ENCODE assay signal across 9 mouse cellular contexts in genomic region chr16:20895734-20896133, GRCm38 (mm10).
DNase-seq lines count a peak whose midpoint lies in the region; ATAC-seq and TF ChIP-seq lines count a peak whose summit lies in the region.
"Had no signal": no experiment of that assay in that cellular context is flagged by ENCODE, and none has a peak within 500 bp of the region (broad histone marks: within the 10 kb centered on the region; RNA-seq: fewer than 3 reads in every experiment).

No protein-coding gene starts in this region.

- no peak for TF ChIP-seq EP300 in heart, adult 2 months (IDR thresholded peaks at IDR 0.05; ENCODE audit: insufficient read depth, low read depth, low read length)

- no peak for DNase-seq in heart, adult 2 months
- DNase-seq in heart, embryonic 10.5 days (ENCODE audit: low spot score), result no peak
- peak; percentile 4 for DNase-seq in right cerebral cortex, postnatal 25 days
- no peak for DNase-seq in right cerebral cortex, postnatal 14 days
- peak; percentile 22 for DNase-seq in embryo, embryonic 9.5 days (ENCODE audit: extremely low spot score)

- 24% methylated on average over 2 of the region's 2 CpGs for WGBS in heart, adult 2 months
- 53% methylated on average over 2 of the region's 2 CpGs for WGBS in heart, embryonic 10.5 days
- 48% methylated on average over 2 of the region's 2 CpGs for WGBS in stomach, embryonic 16.5 days
- 75% methylated on average over 2 of the region's 2 CpGs for WGBS in forebrain, embryonic 12.5 days

- intact Hi-C loops in heart, adult 2 months (cut with DNase I), result loop anchor here (2.0 kb wide), 1 partner anchor 91 kb away; no protein-coding TSS in a partner anchor

- peak; percentile 21; the same call in 1 of the 2 replicates for ATAC-seq in stomach, embryonic 16.5 days (ENCODE audit: insufficient read depth, low FRiP score)
- ATAC-seq in forebrain, embryonic 12.5 days (ENCODE audit: low FRiP score), result no peak
- ATAC-seq in erythroid progenitor cell, adult 5-6 weeks (replicated peaks; ENCODE audit: low FRiP score, poor library complexity, severe bottlenecking), result no peak

- no peak overlapping the region for H3K27ac ChIP-seq in heart, adult 2 months
- H3K27ac ChIP-seq in heart, embryonic 10.5 days, result no peak overlapping the region
- no peak overlapping the region for H3K27ac ChIP-seq in stomach, embryonic 16.5 days (ENCODE audit: low read length)
- no peak overlapping the region for H3K27ac ChIP-seq in forebrain, embryonic 12.5 days
- H3K27ac ChIP-seq: neural tube, embryonic 12.5 days had no signal

- H3K4me2 ChIP-seq in stomach, embryonic 16.5 days (ENCODE audit: low read depth, low read length), result no peak overlapping the region
- no peak overlapping the region for H3K4me2 ChIP-seq in forebrain, embryonic 12.5 days
- H3K4me2 ChIP-seq: neural tube, embryonic 12.5 days had no signal

- no peaks in the 10 kb centered on the region for H3K9me3 ChIP-seq in heart, embryonic 10.5 days
- H3K9me3 ChIP-seq in stomach, embryonic 16.5 days (replicated peaks; ENCODE audit: control insufficient read depth, low read length), result no peaks in the 10 kb centered on the region
- no peaks in the 10 kb centered on the region for H3K9me3 ChIP-seq in forebrain, embryonic 12.5 days
- H3K9me3 ChIP-seq: neural tube, embryonic 12.5 days had no signal

- no peak overlapping the region for H3K4me3 ChIP-seq in heart, adult 2 months
- no peak overlapping the region for H3K4me3 ChIP-seq in heart, embryonic 10.5 days
- no peak overlapping the region for H3K4me3 ChIP-seq in stomach, embryonic 16.5 days (replicated peaks; ENCODE audit: low read length)
- no peak overlapping the region for H3K4me3 ChIP-seq in forebrain, embryonic 12.5 days (replicated peaks)
- H3K4me3 ChIP-seq: neural tube, embryonic 12.5 days had no signal

- no peaks in the 10 kb centered on the region for H3K4me1 ChIP-seq in heart, adult 2 months (ENCODE audit: control insufficient read depth, insufficient read depth, low read length)
- H3K4me1 ChIP-seq in heart, embryonic 10.5 days, result no peaks in the 10 kb centered on the region
- H3K4me1 ChIP-seq in stomach, embryonic 16.5 days (ENCODE audit: control insufficient read depth, insufficient read depth, low read length), result no peaks in the 10 kb centered on the region
- H3K4me1 ChIP-seq in forebrain, embryonic 12.5 days, result no peaks in the 10 kb centered on the region
- H3K4me1 ChIP-seq: neural tube, embryonic 12.5 days had no signal

- no peaks in the 10 kb centered on the region for H3K27me3 ChIP-seq in heart, adult 2 months (ENCODE audit: control insufficient read depth, insufficient read depth, low read length)
- no peaks in the 10 kb centered on the region for H3K27me3 ChIP-seq in heart, embryonic 10.5 days (ENCODE audit: insufficient read depth, poor library complexity, severe bottlenecking)
- no peaks in the 10 kb centered on the region for H3K27me3 ChIP-seq in stomach, embryonic 16.5 days (ENCODE audit: control insufficient read depth, insufficient read depth, low read length)
- no peaks in the 10 kb centered on the region for H3K27me3 ChIP-seq in forebrain, embryonic 12.5 days
- H3K27me3 ChIP-seq: neural tube, embryonic 12.5 days had no signal

- no peaks in the 10 kb centered on the region for H3K36me3 ChIP-seq in heart, adult 2 months (ENCODE audit: control insufficient read depth, insufficient read depth, low read length)
- H3K36me3 ChIP-seq in heart, embryonic 10.5 days, result no peaks in the 10 kb centered on the region
- H3K36me3 ChIP-seq in stomach, embryonic 16.5 days (ENCODE audit: control insufficient read depth, insufficient read depth, low read length), result no peaks in the 10 kb centered on the region
- H3K36me3 ChIP-seq in forebrain, embryonic 12.5 days (replicated peaks), result no peaks in the 10 kb centered on the region
- H3K36me3 ChIP-seq: neural tube, embryonic 12.5 days had no signal

- no peak overlapping the region for H3K9ac ChIP-seq in heart, adult 2 months (ENCODE audit: low read depth, low read length)
- no peak overlapping the region for H3K9ac ChIP-seq in stomach, embryonic 16.5 days (ENCODE audit: low read length)
- no peak overlapping the region for H3K9ac ChIP-seq in forebrain, embryonic 12.5 days
- H3K9ac ChIP-seq: neural tube, embryonic 12.5 days had no signal

- no peak for TF ChIP-seq POLR2A in heart, adult 2 months (IDR thresholded peaks at IDR 0.05; ENCODE audit: insufficient read depth, low read depth, low read length)

- H3K79me2 ChIP-seq in heart, adult 2 months (replicated peaks; ENCODE audit: control insufficient read depth, insufficient read depth, low read length), result no peaks in the 10 kb centered on the region

- TF ChIP-seq CTCF in heart, adult 2 months (IDR thresholded peaks at IDR 0.05), result peak; percentile 45

Comparison
In these comparisons a context has a peak if more than half of its experiments do, and no peak if none do; other contexts are left out.
1. DNase-seq: peak in right cerebral cortex, postnatal 25 days (single experiment) and embryo, embryonic 9.5 days (single experiment); none in heart, adult 2 months (0 of 2), heart, embryonic 10.5 days (single experiment) and right cerebral cortex, postnatal 14 days (single experiment).